Mouse (Mus musculus) neutrophil, adult 83 days (primary cell): ENCODE measurements around the gene Atp10a. TPM values are rescaled to one million over a fixed set of nuclear protein-coding genes. Genes with fewer than 3 reads are reported as not detected.

Experiments used
- total RNA-seq, 2 experiments: library from RNA; stranded (reverse); gene quantifications; one replicate each; pipeline ENCODE4 v1.2.4; 2023

Gene Atp10a
- 10 to 100 TPM in 1 of 2 experiments, 1 to 10 TPM in 1; 10.0 to 11.5 TPM for total RNA-seq

DNA sequence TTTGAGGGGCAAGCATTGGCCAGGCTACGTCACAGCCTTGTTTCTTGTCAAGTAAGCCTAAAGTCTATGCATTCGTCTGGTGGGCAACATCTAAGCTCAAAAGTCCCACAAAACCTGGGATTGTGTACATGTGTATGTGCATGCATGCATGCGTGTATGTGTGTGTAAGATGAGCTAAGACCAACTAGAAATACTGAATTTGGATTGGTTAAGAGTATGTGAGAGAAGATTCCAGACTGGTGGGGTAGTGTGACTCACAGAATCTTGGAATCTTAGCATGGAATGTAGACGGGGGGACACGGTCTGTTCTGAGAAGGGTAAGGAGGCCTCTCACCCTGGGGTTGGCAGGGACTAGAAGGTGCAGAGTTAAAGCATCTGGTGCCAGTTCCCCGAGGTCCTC lies at the start of gene Atp10a:
Gene Atp10a (plus strand): TSS at position 301 of the 400 bp plus-strand sequence.

